Mouse (Mus musculus) hindbrain, embryonic 10.5 days (tissue): ENCODE measurements around the gene Nudcd3. TPM values are rescaled to one million over a fixed set of nuclear protein-coding genes. Genes with fewer than 3 reads are reported as not detected.
A peak's percentile ranks its signal among the peaks of the same experiment; 100 is the strongest.

ENCODE experiments used
- DNase-seq: peaks from one replicate; pipeline ENCODE4 v3.0.0-alpha.2; 2017; ENCODE audit warnings: low spot score
- H3K27ac ChIP-seq: fragments of 300-500 bp; sonication (generic); 2 replicates; pipeline ENCODE4 v1.5.1; 2016; ENCODE audit warnings: mild to moderate bottlenecking, moderate library complexity
- H3K27me3 ChIP-seq: fragments of 300-500 bp; sonication (generic); 2 replicates; pipeline ENCODE4 v1.6.1; 2016; ENCODE audit warnings: mild to moderate bottlenecking; ENCODE audit not compliant: poor library complexity, insufficient read depth, severe bottlenecking
- H3K36me3 ChIP-seq: fragments of 300-500 bp; sonication (generic); 2 replicates; pipeline ENCODE4 v1.6.1; 2016; ENCODE audit warnings: mild to moderate bottlenecking, moderate library complexity
- H3K4me1 ChIP-seq: fragments of 300-500 bp; sonication (generic); replicated peaks from 2 replicates; pipeline ENCODE4 v1.6.1; 2016; ENCODE audit warnings: mild to moderate bottlenecking
- H3K4me3 ChIP-seq: fragments of 300-500 bp; sonication (generic); 2 replicates; pipeline ENCODE4 v1.5.1; 2016; ENCODE audit warnings: mild to moderate bottlenecking, moderate library complexity
- H3K9me3 ChIP-seq: fragments of 300-500 bp; sonication (generic); 2 replicates; pipeline ENCODE4 v1.6.1; 2016; ENCODE audit warnings: mild to moderate bottlenecking, moderate library complexity
- WGBS: fragments of 180-500 bp; shearing (Covaris S2); methylation state at CpG from one replicate; pipeline ENCODE4 v1.1.7; 2016; 5-methylcytosine and 5-hydroxymethylcytosine counted together
- polyA plus RNA-seq: library from polyadenylated mRNA; unstranded; fragments of >200 nt; fragmentation: Nextera tagmentation; extraction: Ambion mirVana; gene quantifications from 2 replicates; pipeline ENCODE4 v1.2.1, GENCODE M21; 2016

The Nudcd3 gene
- polyA plus RNA-seq, 1 experiment from 2014 or later: 45.1 TPM

DNA sequence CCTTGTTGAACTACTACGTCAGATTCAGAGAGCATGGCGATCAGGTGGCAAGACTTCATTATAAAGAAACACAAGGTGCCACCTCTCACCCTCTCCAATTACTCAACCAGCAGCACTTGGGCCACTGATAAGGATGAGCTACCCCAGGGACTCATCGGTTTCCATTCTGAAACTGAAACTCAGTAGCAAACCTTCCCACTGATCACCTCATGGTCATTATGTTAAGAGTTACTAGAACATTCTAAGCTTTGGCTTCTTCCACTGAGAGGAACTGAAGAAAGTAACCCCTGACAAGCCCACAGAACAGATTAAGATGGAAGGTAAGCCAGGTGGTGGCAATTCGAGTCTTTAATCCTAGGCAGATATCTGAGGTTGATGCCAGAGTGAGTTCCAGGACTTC, 1.8 kb downstream of the Nudcd3 start:
- no peak for DNase-seq
- Histone ChIP-seq H3K27me3 (no peaks in the 10 kb centered on the region), H3K4me3 (peak overlapping the region; percentile 100), H3K36me3 (peaks cover 16% of the 10 kb centered on the region), H3K9me3 (no peaks in the 10 kb centered on the region), H3K27ac (no peak overlapping the region), H3K4me1 (peaks cover 24% of the 10 kb centered on the region)
- 96% methylated on average over 4 of the region's 4 CpGs for WGBS

DNA sequence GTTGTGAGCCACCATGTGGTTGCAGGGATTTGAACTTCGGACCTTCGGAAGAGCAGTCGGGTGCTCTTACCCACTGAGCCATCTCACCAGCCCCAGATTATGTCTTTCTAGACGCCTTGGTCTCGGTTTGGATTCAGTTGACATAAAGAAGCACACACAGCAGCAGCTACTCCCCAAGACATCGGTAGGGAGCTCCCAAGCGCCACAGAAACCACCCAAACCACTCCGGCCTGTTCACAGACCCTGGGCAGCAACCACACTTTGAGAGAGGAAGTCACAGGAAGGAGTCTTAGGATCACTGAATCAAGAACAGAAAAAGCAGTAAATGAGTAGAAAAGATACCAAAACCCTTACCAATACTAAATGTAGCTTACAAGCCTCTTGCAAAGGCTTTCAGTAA, 3.4 kb downstream of the Nudcd3 start:
- no peak for DNase-seq
- Histone ChIP-seq H3K36me3 (peaks cover 31% of the 10 kb centered on the region), H3K4me3 (no peak overlapping the region), H3K4me1 (peaks cover 24% of the 10 kb centered on the region), H3K9me3 (no peaks in the 10 kb centered on the region), H3K27me3 (no peaks in the 10 kb centered on the region), H3K27ac (no peak overlapping the region)
- 91% methylated on average over 8 of the region's 8 CpGs for WGBS

DNA sequence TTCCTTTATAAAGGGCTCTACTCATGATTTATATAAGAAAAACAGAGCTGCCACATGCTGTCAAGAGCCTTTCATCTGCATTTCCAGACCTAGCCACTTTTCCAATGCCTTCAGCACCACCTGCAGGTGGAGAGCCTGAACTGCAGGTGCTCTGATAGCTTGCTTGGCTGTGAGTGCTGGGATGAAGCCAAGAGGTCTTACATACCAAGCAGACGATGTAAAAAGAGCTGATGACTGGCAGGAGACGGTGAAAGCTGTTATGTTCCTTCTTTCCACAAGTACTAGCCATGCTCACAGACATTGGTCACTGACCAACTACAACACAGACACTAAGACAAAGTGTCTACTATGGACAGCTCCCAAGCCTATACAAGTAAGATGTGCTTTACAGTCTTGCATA, 12.3 kb downstream of the Nudcd3 start:
- no peaks in the 10 kb centered on the region for H3K9me3 ChIP-seq
- peak; percentile 81 for DNase-seq
- H3K27me3 ChIP-seq: no peaks in the 10 kb centered on the region
- peaks cover 10% of the 10 kb centered on the region for H3K4me1 ChIP-seq
- WGBS: 6% methylated on average over 2 of the region's 2 CpGs
- peaks cover 48% of the 10 kb centered on the region for H3K36me3 ChIP-seq
- H3K4me3 ChIP-seq: no peak overlapping the region
- no peak overlapping the region for H3K27ac ChIP-seq

DNA sequence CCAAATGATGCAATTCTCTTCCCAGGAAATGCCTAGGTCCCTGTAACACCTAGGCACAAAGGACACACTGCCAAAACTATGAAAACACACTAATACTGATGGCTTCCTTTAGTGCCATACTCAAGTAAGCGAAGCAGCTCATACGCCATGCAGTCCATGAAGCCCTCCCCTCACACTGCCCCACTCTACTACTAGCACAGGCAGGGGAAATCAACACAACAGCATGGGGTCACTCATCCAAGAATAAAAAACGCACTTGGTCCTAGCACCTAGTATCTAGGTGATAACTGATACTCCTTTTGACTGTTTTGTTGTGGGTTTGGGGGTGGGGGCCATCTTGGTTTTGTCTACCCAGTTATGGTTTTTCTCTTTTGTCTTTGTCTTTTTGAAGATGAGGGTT, 12.8 kb downstream of the Nudcd3 start:
- no peaks in the 10 kb centered on the region for H3K27me3 ChIP-seq
- peaks cover 12% of the 10 kb centered on the region for H3K4me1 ChIP-seq
- H3K4me3 ChIP-seq: no peak overlapping the region
- no peak for DNase-seq
- no peak overlapping the region for H3K27ac ChIP-seq
- H3K36me3 ChIP-seq: peaks cover 44% of the 10 kb centered on the region
- no peaks in the 10 kb centered on the region for H3K9me3 ChIP-seq
- WGBS: 87% methylated on average over 3 of the region's 3 CpGs

DNA sequence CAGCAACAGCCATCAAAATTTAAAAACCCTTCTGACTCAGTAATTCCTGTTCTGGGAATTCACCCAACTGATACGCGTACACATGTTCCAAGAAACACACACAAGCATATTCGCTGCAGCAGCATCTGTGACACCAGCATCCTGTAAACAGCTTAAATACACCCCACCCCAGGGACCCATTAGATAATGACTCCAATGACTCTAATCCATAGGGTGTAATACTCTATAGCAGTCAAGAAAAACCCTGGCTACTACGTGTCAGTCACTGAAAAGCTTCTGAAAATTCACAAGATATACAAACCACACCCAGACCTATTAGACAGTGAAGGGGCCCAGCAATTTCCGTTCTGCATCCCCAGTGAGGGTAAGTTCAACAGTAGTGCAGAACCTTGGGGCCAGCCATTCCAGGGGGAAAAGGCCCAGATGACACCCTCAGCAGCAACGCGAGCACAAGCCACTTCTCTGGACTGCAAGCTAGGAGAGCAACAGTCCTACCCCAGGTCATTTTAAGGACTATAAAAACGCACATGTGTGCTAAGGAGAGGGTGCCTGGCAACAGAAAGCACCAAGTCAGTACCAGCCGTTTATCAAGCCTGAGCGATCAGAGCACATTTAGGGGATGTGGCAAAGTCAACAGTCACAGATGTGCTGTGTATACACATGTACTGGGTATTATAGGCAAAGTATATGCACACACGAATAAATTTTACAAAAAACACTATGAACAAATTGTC, 15.8 kb downstream of the Nudcd3 start:
- no peak overlapping the region for H3K4me3 ChIP-seq
- no peak overlapping the region for H3K27ac ChIP-seq
- peaks cover 29% of the 10 kb centered on the region for H3K36me3 ChIP-seq
- DNase-seq: no peak
- peaks cover 31% of the 10 kb centered on the region for H3K4me1 ChIP-seq
- H3K9me3 ChIP-seq: no peaks in the 10 kb centered on the region
- H3K27me3 ChIP-seq: no peaks in the 10 kb centered on the region
- WGBS: 77% methylated on average over 11 of the region's 11 CpGs

DNA sequence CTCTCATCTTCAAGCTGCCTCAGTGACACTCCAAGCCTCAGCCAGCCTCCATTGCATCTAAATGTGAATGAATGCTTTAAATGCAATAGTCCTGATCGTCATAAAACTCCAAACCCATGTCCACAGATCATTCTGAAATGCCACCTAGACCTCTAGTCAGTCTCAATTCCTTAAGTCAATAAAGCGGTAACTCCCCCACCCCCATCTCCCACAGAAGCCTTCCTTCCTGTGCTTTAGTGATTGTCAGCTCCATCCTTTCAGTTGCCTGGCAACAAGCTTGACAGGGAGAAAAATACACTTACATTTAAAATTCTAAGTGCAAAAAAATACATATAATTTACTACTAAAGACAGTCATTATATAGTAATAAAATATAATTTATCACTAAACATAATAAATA, 17.0 kb downstream of the Nudcd3 start:
- Histone ChIP-seq H3K27ac (no peak overlapping the region), H3K27me3 (no peaks in the 10 kb centered on the region), H3K4me1 (peaks cover 42% of the 10 kb centered on the region), H3K36me3 (peaks cover 21% of the 10 kb centered on the region), H3K9me3 (no peaks in the 10 kb centered on the region), H3K4me3 (no peak overlapping the region)
- DNase-seq: no peak
- 72% methylated on average over 2 of the region's 2 CpGs for WGBS

DNA sequence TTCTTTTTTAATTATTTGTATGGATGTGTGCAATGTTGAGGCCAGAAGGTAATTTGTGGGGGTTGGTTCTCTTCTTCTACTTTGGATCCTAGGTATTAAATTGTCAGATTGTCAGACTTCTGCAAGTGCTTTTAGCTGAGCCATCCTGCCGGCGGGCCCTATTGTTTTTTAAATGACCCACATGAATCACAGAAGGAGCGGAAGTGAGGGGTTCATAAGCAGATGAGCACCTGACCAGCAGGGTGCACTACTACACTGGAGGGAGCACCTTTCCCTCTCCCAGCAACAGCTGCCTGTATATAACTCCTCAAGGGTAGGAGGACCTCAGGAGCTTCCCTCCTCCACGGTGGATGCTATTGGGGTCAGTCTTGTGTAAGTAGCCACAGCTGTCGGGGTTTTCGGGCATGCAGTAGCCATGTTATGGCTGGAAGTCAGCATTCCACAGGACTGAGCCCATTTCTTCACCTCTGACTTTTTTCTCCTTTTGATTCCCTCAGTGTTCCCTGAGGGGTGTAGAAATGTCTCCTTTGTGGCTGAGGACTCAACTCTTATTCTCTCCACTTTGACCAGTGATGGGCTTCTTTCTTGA, 19.3 kb downstream of the Nudcd3 start:
- WGBS: 55% methylated on average over 6 of the region's 6 CpGs
- Histone ChIP-seq H3K4me3 (no peak overlapping the region), H3K36me3 (peaks cover under 1% of the 10 kb centered on the region; the same call in 1 of the 2 replicates), H3K4me1 (peaks cover 56% of the 10 kb centered on the region), H3K27ac (0 out of 2 replicates have a peak overlapping the region, but pooled peaks have one; percentile 5), H3K27me3 (no peaks in the 10 kb centered on the region), H3K9me3 (no peaks in the 10 kb centered on the region)
- no peak for DNase-seq

DNA sequence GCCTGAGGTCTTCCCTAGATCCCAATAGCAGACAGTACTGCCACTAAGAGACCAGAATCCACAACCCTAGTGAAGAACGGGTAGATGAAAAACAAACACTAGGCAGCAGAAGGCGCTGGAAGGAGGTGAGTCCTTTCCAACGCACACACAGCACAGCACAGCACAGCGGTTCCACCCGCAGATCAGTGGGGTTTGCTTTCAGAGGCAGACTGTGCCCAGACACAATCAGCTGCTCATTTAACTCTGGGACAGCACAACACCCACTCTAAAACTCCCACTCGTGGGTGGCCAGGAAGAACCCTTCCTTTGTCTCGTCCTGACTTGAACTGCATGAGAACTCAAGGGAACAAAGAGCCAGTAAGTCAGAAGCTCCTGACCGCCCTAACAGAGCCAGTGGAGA, 21.0 kb downstream of the Nudcd3 start:
- 0 out of 2 replicates have a peak, but pooled peaks cover 4% of the 10 kb centered on the region for H3K36me3 ChIP-seq
- DNase-seq: peak; percentile 6
- H3K4me1 ChIP-seq: peaks cover 51% of the 10 kb centered on the region
- H3K9me3 ChIP-seq: no peaks in the 10 kb centered on the region
- H3K27me3 ChIP-seq: no peaks in the 10 kb centered on the region
- WGBS: 5% methylated on average over 8 of the region's 8 CpGs
- H3K27ac ChIP-seq: peak overlapping the region; percentile 57
- H3K4me3 ChIP-seq: no peak overlapping the region

DNA sequence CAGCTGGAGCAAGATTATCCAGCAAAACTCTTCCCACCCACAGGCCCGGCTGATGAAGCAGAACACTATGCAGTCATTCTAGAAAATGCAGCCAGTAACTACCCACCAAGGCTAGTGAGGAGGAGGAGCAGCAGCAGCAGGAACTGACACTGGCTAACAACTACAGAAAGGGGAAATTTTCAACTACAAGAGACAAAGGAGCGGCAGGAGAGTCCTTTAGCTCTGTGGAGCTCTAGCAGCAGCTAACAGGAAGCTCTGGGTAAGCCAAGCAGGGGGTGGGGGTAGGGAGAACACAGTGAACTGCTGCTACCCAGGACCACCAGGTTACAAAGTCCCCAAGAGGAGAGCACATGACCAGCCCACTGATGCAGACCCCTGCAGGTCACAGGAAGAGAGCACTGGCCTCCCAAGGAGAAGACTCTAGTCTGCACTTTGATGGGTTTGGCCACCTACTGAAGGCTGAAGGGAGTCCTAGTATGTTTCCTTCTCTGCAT, 21.5 kb downstream of the Nudcd3 start:
- H3K27ac ChIP-seq: peak overlapping the region; percentile 57
- 6% methylated on average over 2 of the region's 2 CpGs for WGBS
- 0 out of 2 replicates have a peak, but pooled peaks cover 4% of the 10 kb centered on the region for H3K36me3 ChIP-seq
- no peaks in the 10 kb centered on the region for H3K9me3 ChIP-seq
- peak; percentile 16 for DNase-seq
- no peak overlapping the region for H3K4me3 ChIP-seq
- H3K4me1 ChIP-seq: peaks cover 51% of the 10 kb centered on the region
- no peaks in the 10 kb centered on the region for H3K27me3 ChIP-seq

DNA sequence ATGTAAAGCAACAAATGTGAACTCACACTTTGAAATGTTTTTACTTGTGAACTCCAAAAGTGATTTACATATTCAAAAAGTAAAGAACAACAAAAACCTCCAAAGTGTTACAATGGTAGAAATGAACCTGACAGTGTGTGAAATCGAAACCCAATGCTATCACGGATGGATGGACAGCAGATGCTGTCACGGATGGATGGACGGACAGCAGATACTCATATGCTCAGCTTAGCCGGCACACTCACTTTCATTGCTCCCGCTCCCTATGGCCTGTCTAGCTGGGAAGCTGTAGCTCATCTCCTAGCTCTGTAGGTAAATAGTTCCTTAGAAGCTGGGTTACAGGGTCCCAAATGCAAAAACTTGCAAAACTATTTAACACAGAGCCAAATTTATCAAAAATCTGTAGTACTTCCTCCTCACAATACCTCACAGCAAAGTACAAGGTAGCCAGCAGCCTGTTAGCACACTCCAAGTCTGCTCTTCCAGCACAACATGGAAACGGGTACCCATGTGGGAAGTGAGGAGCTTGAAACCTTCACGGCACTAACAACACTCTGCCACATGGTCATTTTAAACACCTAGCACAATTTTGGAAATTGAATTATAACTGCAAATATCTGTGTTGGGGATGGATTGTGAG, 22.3 kb downstream of the Nudcd3 start:
- peaks cover 47% of the 10 kb centered on the region for H3K4me1 ChIP-seq
- no peaks in the 10 kb centered on the region for H3K9me3 ChIP-seq
- 0 out of 2 replicates have a peak, but pooled peaks cover 4% of the 10 kb centered on the region for H3K36me3 ChIP-seq
- no peak for DNase-seq
- no peaks in the 10 kb centered on the region for H3K27me3 ChIP-seq
- H3K4me3 ChIP-seq: no peak overlapping the region
- 49% methylated on average over 8 of the region's 8 CpGs for WGBS
- H3K27ac ChIP-seq: 0 out of 2 replicates have a peak overlapping the region, but pooled peaks have one; percentile 57

DNA sequence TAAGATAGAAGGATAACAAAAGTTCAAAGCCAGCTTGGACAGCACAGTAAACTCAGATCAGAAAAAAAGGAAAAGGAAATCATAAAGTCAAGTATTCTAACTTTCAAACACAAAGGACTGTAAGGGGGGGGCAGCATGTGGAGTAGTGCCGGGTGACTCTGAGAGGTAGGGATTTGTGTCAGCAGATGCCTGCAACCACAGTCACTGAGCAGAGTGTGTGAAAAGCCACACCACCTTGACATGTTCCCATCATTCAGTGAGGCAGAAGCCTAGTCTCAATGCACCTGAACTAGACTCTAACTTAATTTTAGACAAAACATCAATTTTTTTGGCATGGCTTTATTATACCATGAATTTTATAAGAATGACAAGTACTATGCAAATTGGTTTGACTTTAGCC, 24.7 kb downstream of the Nudcd3 start:
- H3K4me1 ChIP-seq: peaks cover 37% of the 10 kb centered on the region
- H3K4me3 ChIP-seq: no peak overlapping the region
- H3K36me3 ChIP-seq: 0 out of 2 replicates have a peak, but pooled peaks cover 4% of the 10 kb centered on the region
- no peak for DNase-seq
- H3K27ac ChIP-seq: no peak overlapping the region
- H3K9me3 ChIP-seq: no peaks in the 10 kb centered on the region
- 77% methylated on average over 1 of the region's 1 CpGs for WGBS
- no peaks in the 10 kb centered on the region for H3K27me3 ChIP-seq

DNA sequence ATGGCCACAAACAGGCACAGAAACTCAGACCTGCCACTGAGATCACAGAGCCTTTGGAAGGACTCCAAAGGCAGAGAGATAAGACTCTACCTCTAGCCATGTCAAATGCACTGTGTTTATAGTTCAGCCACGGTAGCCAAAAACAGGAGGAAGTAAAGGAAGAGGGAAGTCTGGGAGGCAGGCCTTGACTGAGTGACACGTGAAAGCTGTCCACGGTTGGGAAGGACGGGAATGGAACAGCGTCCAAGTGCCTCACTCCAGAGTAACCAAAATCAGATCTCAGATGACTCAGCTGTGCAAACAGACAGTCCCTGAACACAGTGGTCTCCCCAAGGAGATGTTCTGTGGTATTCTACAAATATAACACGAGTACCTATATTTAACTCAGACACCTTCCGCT, 25.5 kb downstream of the Nudcd3 start:
- no peak for DNase-seq
- Histone ChIP-seq H3K36me3 (0 out of 2 replicates have a peak, but pooled peaks cover 4% of the 10 kb centered on the region), H3K27me3 (no peaks in the 10 kb centered on the region), H3K27ac (no peak overlapping the region), H3K4me3 (no peak overlapping the region), H3K9me3 (no peaks in the 10 kb centered on the region), H3K4me1 (peaks cover 29% of the 10 kb centered on the region)
- WGBS: 82% methylated on average over 7 of the region's 7 CpGs
